Mouse (Mus musculus): ENCODE data around the gene Nek7. TPM values are rescaled to one million over a fixed set of nuclear protein-coding genes. Genes with fewer than 3 reads are reported as not detected.

The Nek7 gene
- polyA plus RNA-seq, 1 experiment from 2014 or later = 24.3 TPM

GRCm38 (mm10) chr1:138587812-138588211 lies 32.1 kb downstream of the Nek7 start:
- H3K4me2 ChIP-seq (ENCODE audit: low read length) = no peak overlapping the region
- H3K4me3 ChIP-seq (replicated peaks; ENCODE audit: low read depth, low read length) = no peak overlapping the region
- no peak overlapping the region for H3K27ac ChIP-seq (replicated peaks; ENCODE audit: low read depth, low read length)
- DNase-seq = no peak
- 80% methylated on average over 3 of the region's 3 CpGs for WGBS
- ATAC-seq (ENCODE audit: low FRiP score, low TSS enrichment) = no peak
- no peak overlapping the region for H3K9ac ChIP-seq (replicated peaks; ENCODE audit: low read length)
- no peaks in the 10 kb centered on the region for H3K9me3 ChIP-seq (ENCODE audit: control insufficient read depth, low read length)
- H3K4me1 ChIP-seq (ENCODE audit: control insufficient read depth, insufficient read depth, low read length) = no peaks in the 10 kb centered on the region
- H3K36me3 ChIP-seq (ENCODE audit: control insufficient read depth, insufficient read depth, low read length) = no peaks in the 10 kb centered on the region
- H3K27me3 ChIP-seq (ENCODE audit: control insufficient read depth, insufficient read depth, low read length) = no peaks in the 10 kb centered on the region

DNA sequence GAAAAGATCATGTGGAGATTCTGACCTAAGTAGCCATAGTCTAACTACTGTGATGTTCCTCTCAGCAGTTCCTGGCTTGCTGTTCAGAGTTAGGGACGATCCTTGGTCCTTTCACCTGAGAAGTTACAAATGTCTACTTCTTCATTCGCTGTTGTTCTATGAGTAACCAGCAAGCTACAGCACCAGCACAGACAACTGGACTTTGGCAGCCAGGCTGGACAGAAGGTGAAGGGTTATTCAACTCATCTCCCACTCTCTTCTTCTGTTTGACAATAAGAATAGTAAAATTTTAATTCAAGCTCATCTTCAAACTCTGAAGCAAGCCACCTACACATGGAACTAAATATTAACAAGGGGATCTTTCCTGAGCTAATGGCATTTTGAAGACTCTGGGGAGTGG lies 33.0 kb downstream of the Nek7 start:
- Histone ChIP-seq H3K4me1 (ENCODE audit: control insufficient read depth, insufficient read depth, low read length) (no peaks in the 10 kb centered on the region), H3K9ac (replicated peaks; ENCODE audit: low read length) (no peak overlapping the region), H3K4me2 (ENCODE audit: low read length) (no peak overlapping the region), H3K27ac (replicated peaks; ENCODE audit: low read depth, low read length) (no peak overlapping the region), H3K36me3 (ENCODE audit: control insufficient read depth, insufficient read depth, low read length) (no peaks in the 10 kb centered on the region), H3K27me3 (ENCODE audit: control insufficient read depth, insufficient read depth, low read length) (no peaks in the 10 kb centered on the region), H3K9me3 (ENCODE audit: control insufficient read depth, low read length) (no peaks in the 10 kb centered on the region), H3K4me3 (replicated peaks; ENCODE audit: low read depth, low read length) (no peak overlapping the region)
- no peak for ATAC-seq (ENCODE audit: low FRiP score, low TSS enrichment)
- DNase-seq = no peak
- 95% methylated on average over 2 of the region's 2 CpGs for WGBS

- Histone ChIP-seq H3K4me3 (replicated peaks; ENCODE audit: low read depth, low read length) (no peak overlapping the region), H3K9me3 (ENCODE audit: control insufficient read depth, low read length) (no peaks in the 10 kb centered on the region), H3K4me2 (ENCODE audit: low read length) (no peak overlapping the region), H3K36me3 (ENCODE audit: control insufficient read depth, insufficient read depth, low read length) (no peaks in the 10 kb centered on the region), H3K9ac (replicated peaks; ENCODE audit: low read length) (no peak overlapping the region), H3K4me1 (ENCODE audit: control insufficient read depth, insufficient read depth, low read length) (peaks cover 4% of the 10 kb centered on the region; the same call in 1 of the 2 replicates), H3K27ac (replicated peaks; ENCODE audit: low read depth, low read length) (no peak overlapping the region), H3K27me3 (ENCODE audit: control insufficient read depth, insufficient read depth, low read length) (no peaks in the 10 kb centered on the region)
- no peak for DNase-seq
- WGBS = 98% methylated on average over 2 of the region's 2 CpGs
- no peak for ATAC-seq (ENCODE audit: low FRiP score, low TSS enrichment)
These were observed 35.4 kb downstream of the Nek7 start for GRCm38 (mm10) chr1:138584423-138585013.

- Histone ChIP-seq H3K27me3 (ENCODE audit: control insufficient read depth, insufficient read depth, low read length) (no peaks in the 10 kb centered on the region), H3K27ac (replicated peaks; ENCODE audit: low read depth, low read length) (no peak overlapping the region), H3K4me2 (ENCODE audit: low read length) (no peak overlapping the region), H3K4me1 (ENCODE audit: control insufficient read depth, insufficient read depth, low read length) (peaks cover 4% of the 10 kb centered on the region; the same call in 1 of the 2 replicates), H3K36me3 (ENCODE audit: control insufficient read depth, insufficient read depth, low read length) (no peaks in the 10 kb centered on the region), H3K9me3 (ENCODE audit: control insufficient read depth, low read length) (no peaks in the 10 kb centered on the region), H3K4me3 (replicated peaks; ENCODE audit: low read depth, low read length) (no peak overlapping the region), H3K9ac (replicated peaks; ENCODE audit: low read length) (no peak overlapping the region)
- no peak for DNase-seq
- WGBS = 86% methylated on average over 7 of the region's 7 CpGs
- no peak for ATAC-seq (ENCODE audit: low FRiP score, low TSS enrichment)
These were observed 37.7 kb downstream of the Nek7 start for GRCm38 (mm10) chr1:138582225-138582624.

DNA sequence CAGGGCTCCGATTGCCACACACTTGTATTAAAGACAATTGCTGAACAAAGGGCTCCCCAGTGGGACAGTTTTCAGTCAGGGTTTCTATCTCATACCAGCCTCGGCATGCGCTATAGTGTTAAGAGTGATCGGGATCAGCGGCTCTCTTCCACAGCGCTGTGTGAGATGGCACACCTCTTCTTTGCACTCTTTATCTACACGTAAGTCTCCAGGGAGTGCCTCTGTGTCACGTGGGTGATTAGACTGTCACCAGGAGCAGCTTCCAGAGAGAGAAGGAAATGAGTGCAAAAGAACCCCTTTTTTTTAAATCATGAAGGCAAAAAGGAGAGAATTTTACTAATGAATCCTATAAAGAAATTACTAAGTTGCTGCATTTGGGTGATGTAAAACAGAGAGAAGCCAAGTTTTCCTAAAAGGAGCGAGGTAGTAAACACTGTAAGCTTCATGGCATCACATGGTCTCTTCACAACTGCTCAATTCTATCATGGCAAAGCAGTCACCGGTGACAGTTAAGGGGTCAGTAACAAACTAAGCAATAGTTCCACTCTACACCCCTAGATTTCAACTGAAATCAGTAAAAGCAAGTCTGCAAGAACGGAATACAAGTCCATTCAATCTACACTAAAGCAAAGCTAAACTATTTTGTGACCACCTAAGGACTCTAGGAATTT lies 40.0 kb downstream of the Nek7 start:
- ATAC-seq (ENCODE audit: low FRiP score, low TSS enrichment) (no peak), DNase-seq (peak; percentile 21)
- Histone ChIP-seq H3K27me3 (ENCODE audit: control insufficient read depth, insufficient read depth, low read length) (no peaks in the 10 kb centered on the region), H3K4me3 (replicated peaks; ENCODE audit: low read depth, low read length) (no peak overlapping the region), H3K4me2 (ENCODE audit: low read length) (no peak overlapping the region), H3K4me1 (ENCODE audit: control insufficient read depth, insufficient read depth, low read length) (peaks cover 4% of the 10 kb centered on the region; the same call in 1 of the 2 replicates), H3K36me3 (ENCODE audit: control insufficient read depth, insufficient read depth, low read length) (no peaks in the 10 kb centered on the region), H3K27ac (replicated peaks; ENCODE audit: low read depth, low read length) (no peak overlapping the region), H3K9ac (replicated peaks; ENCODE audit: low read length) (no peak overlapping the region), H3K9me3 (ENCODE audit: control insufficient read depth, low read length) (no peaks in the 10 kb centered on the region)
- WGBS = 58% methylated on average over 11 of the region's 11 CpGs

GRCm38 (mm10) chr1:138579207-138579606 lies 40.7 kb downstream of the Nek7 start:
- H3K4me3 ChIP-seq (replicated peaks; ENCODE audit: low read depth, low read length) = no peak overlapping the region
- no peak overlapping the region for H3K4me2 ChIP-seq (ENCODE audit: low read length)
- 79% methylated on average over 7 of the region's 7 CpGs for WGBS
- H3K36me3 ChIP-seq (ENCODE audit: control insufficient read depth, insufficient read depth, low read length) = no peaks in the 10 kb centered on the region
- ATAC-seq (ENCODE audit: low FRiP score, low TSS enrichment) = no peak
- H3K4me1 ChIP-seq (ENCODE audit: control insufficient read depth, insufficient read depth, low read length) = peaks cover 4% of the 10 kb centered on the region; the same call in 1 of the 2 replicates
- H3K27me3 ChIP-seq (ENCODE audit: control insufficient read depth, insufficient read depth, low read length) = no peaks in the 10 kb centered on the region
- H3K9me3 ChIP-seq (ENCODE audit: control insufficient read depth, low read length) = no peaks in the 10 kb centered on the region
- DNase-seq = no peak
- no peak overlapping the region for H3K27ac ChIP-seq (replicated peaks; ENCODE audit: low read depth, low read length)
- H3K9ac ChIP-seq (replicated peaks; ENCODE audit: low read length) = no peak overlapping the region

DNA sequence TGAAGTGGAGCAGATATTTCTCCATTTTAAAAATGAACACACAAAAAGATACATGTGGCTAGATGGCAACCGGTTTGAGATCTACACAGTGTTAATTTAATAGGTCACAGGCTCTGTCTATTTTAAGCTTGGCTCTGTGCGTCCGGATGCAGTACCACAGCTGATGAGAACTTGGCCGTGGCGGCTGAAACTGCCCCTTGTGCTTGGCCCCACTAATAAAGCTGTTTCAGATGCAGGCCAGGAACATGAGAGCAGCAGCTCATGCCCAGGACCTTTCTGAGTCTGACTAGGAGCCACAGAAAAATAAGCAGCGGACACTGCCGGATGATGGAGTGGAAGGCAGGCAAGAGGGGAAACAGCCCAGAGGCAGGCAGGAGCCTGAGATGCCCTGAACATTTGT lies 43.1 kb downstream of the Nek7 start:
- Histone ChIP-seq H3K9me3 (ENCODE audit: control insufficient read depth, low read length) (no peaks in the 10 kb centered on the region), H3K36me3 (ENCODE audit: control insufficient read depth, insufficient read depth, low read length) (no peaks in the 10 kb centered on the region), H3K9ac (replicated peaks; ENCODE audit: low read length) (no peak overlapping the region), H3K4me2 (ENCODE audit: low read length) (no peak overlapping the region), H3K27me3 (ENCODE audit: control insufficient read depth, insufficient read depth, low read length) (no peaks in the 10 kb centered on the region), H3K4me3 (replicated peaks; ENCODE audit: low read depth, low read length) (no peak overlapping the region), H3K27ac (replicated peaks; ENCODE audit: low read depth, low read length) (no peak overlapping the region), H3K4me1 (ENCODE audit: control insufficient read depth, insufficient read depth, low read length) (peaks cover 9% of the 10 kb centered on the region)
- DNase-seq (peak; percentile 23), ATAC-seq (ENCODE audit: low FRiP score, low TSS enrichment) (no peak)
- WGBS = 67% methylated on average over 7 of the region's 7 CpGs

GRCm38 (mm10) chr1:138576066-138576697 lies 43.8 kb downstream of the Nek7 start:
- Histone ChIP-seq H3K4me3 (replicated peaks; ENCODE audit: low read depth, low read length) (no peak overlapping the region), H3K4me1 (ENCODE audit: control insufficient read depth, insufficient read depth, low read length) (peaks cover 13% of the 10 kb centered on the region), H3K9ac (replicated peaks; ENCODE audit: low read length) (no peak overlapping the region), H3K27ac (replicated peaks; ENCODE audit: low read depth, low read length) (no peak overlapping the region), H3K27me3 (ENCODE audit: control insufficient read depth, insufficient read depth, low read length) (no peaks in the 10 kb centered on the region), H3K9me3 (ENCODE audit: control insufficient read depth, low read length) (no peaks in the 10 kb centered on the region), H3K4me2 (ENCODE audit: low read length) (no peak overlapping the region), H3K36me3 (ENCODE audit: control insufficient read depth, insufficient read depth, low read length) (no peaks in the 10 kb centered on the region)
- 94% methylated on average over 8 of the region's 8 CpGs for WGBS
- ATAC-seq (ENCODE audit: low FRiP score, low TSS enrichment) = no peak
- DNase-seq = no peak

DNA sequence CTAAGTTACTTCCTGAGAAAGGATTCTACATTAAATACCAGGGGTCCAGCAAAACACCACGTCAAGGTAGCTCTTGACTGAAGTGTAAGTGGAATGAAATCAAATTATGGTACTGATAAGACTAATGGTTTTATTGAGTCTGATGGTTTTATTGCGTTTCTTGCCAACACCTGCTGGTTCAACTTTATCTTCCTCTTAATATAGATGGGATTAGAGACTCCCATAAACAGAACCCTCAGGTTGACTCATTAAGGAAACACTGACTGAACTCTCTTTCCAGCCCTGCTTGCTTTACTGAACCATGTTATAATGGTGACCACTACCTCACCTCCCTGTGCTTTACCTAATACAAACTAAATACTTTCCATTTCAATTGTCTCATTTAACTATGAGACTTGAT lies 44.3 kb downstream of the Nek7 start:
- no peak overlapping the region for H3K4me2 ChIP-seq (ENCODE audit: low read length)
- H3K9ac ChIP-seq (replicated peaks; ENCODE audit: low read length) = no peak overlapping the region
- H3K36me3 ChIP-seq (ENCODE audit: control insufficient read depth, insufficient read depth, low read length) = no peaks in the 10 kb centered on the region
- ATAC-seq (ENCODE audit: low FRiP score, low TSS enrichment) (no peak), DNase-seq (no peak)
- H3K27me3 ChIP-seq (ENCODE audit: control insufficient read depth, insufficient read depth, low read length) = no peaks in the 10 kb centered on the region
- H3K4me3 ChIP-seq (replicated peaks; ENCODE audit: low read depth, low read length) = no peak overlapping the region
- no peaks in the 10 kb centered on the region for H3K9me3 ChIP-seq (ENCODE audit: control insufficient read depth, low read length)
- H3K4me1 ChIP-seq (ENCODE audit: control insufficient read depth, insufficient read depth, low read length) = peaks cover 13% of the 10 kb centered on the region
- 89% methylated on average over 2 of the region's 2 CpGs for WGBS
- H3K27ac ChIP-seq (replicated peaks; ENCODE audit: low read depth, low read length) = no peak overlapping the region

Data from midbrain, embryonic 14.5 days (tissue).